Mouse (Mus musculus) stomach, postnatal 0 days (tissue): ENCODE data around the gene Mrvi1.

Experiments
- CTCF ChIP-seq: IDR thresholded peaks from 2 replicates; pipeline ENCODE4 v1.5.1; 2016; ENCODE audit warnings: antibody characterized with exemption, low read depth, mild to moderate bottlenecking, moderate library complexity
- EP300 ChIP-seq: optimal IDR thresholded peaks from 2 replicates; pipeline ENCODE3; 2016; ENCODE audit warnings: antibody characterized with exemption

DNA sequence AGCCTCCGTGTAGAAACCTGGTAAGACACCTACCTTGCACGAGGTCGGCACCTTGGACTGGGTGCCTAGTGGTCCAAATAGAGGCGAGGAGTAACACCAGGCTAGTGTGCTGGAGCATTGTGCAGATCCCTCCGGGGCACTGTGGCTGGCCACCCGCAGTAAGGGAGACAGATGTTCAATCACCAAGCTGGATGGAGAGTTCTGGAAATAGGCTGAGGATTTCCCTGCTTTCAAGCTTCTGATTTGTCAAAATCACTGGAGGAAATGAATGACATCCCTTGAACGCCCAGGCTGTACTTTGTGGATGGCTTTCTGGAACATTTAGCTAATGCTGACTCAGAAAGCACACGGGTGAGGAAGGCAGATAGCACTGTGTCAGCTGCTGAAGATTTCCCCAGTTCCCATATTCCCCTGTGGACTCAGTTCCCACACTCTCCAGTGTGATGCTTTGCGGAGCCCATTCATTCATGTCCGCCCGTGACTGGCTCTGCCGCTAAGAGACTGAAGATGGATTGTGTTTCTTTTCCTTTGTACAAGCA lies 119.4 kb downstream of the Mrvi1 start, which contains the start of gene Lyve1:
- TF ChIP-seq CTCF (no peak), EP300 (no peak)
